In genomic region chrX:142305010-142305868, GRCm38 (mm10) we compare ENCODE assay signal across 7 mouse cellular contexts. TPM values are rescaled to one million over a fixed set of nuclear protein-coding genes. Genes with fewer than 3 reads are reported as not detected.
DNase-seq lines count a peak whose midpoint lies in the region; ATAC-seq and TF ChIP-seq lines count a peak whose summit lies in the region.

No protein-coding gene starts in this region.

- no peak for TF ChIP-seq CTCF in layer of hippocampus, adult 2 months (conservative IDR thresholded peaks at IDR 0.05)

- peaks cover 8% of the 10 kb centered on the region; the same call in 1 of the 2 replicates for H3K4me1 ChIP-seq in hindbrain, embryonic 13.5 days (replicated peaks)

- 31% methylated on average over 34 of the region's 35 CpGs for WGBS in hindbrain, embryonic 13.5 days

- H3K4me3 ChIP-seq in layer of hippocampus, adult 2 months: no peak overlapping the region
- peak overlapping the region; percentile 26 for H3K4me3 ChIP-seq in hindbrain, embryonic 13.5 days

- H3K36me3 ChIP-seq in hindbrain, embryonic 13.5 days: no peaks in the 10 kb centered on the region

- peak overlapping the region; percentile 48 for H3K4me2 ChIP-seq in hindbrain, embryonic 13.5 days

- no peaks in the 10 kb centered on the region for H3K9me3 ChIP-seq in hindbrain, embryonic 13.5 days

- ATAC-seq in hindbrain, embryonic 13.5 days (ENCODE audit: low FRiP score): peak; percentile 87

- H3K27ac ChIP-seq in layer of hippocampus, adult 2 months: 0 out of 2 replicates have a peak overlapping the region, but pooled peaks have one; percentile 55
- H3K27ac ChIP-seq in hindbrain, embryonic 13.5 days: peak overlapping the region; percentile 75

- H3K27me3 ChIP-seq in hindbrain, embryonic 13.5 days: peaks cover 31% of the 10 kb centered on the region; the same call in 1 of the 2 replicates

- peak overlapping the region; percentile 46; the same call in 1 of the 2 replicates for H3K9ac ChIP-seq in hindbrain, embryonic 13.5 days

- DNase-seq in layer of hippocampus, adult 2 months (ENCODE audit: low spot score in 2 of 2): peak in 1 of 2 experiments; percentile 55
- DNase-seq in layer of hippocampus, postnatal 25 days (ENCODE audit: extremely low spot score in 1 of 2, low spot score in 1 of 2): no peak
- peak; percentile 14 for DNase-seq in embryo, embryonic 9.5 days (ENCODE audit: extremely low spot score)
- DNase-seq in mesoderm, embryonic 11.5 days (ENCODE audit: low read depth, low spot score): peak; percentile 22
- no peak for DNase-seq in spleen, postnatal 4 days (ENCODE audit: low spot score in 2 of 2)
- no peak for DNase-seq in urinary bladder, postnatal 14 days (ENCODE audit: low spot score)

RNA-seq across cellular contexts. Expression of gene Kcne1l, which starts 0.9 kb away (rescaled TPM):
- 1 to 10 TPM; 3.4 to 3.9 TPM for total RNA-seq in layer of hippocampus, adult 2 months (2021)
- 1 to 10 TPM; 4.8 to 5.4 TPM for total RNA-seq in layer of hippocampus, postnatal 25 days (2021)
- polyA plus RNA-seq in hindbrain, embryonic 13.5 days (2015; fragmentation: Nextera tagmentation; extraction: Ambion mirVana): 30.5 and 33.9 TPM in 2 replicates

Comparison
In these comparisons a context has a peak if more than half of its experiments do, and no peak if none do; other contexts are left out.
1. DNase-seq: peak in embryo, embryonic 9.5 days (single experiment) and mesoderm, embryonic 11.5 days (single experiment); none in layer of hippocampus, postnatal 25 days (0 of 2), spleen, postnatal 4 days (0 of 2) and urinary bladder, postnatal 14 days (single experiment).